Mouse (Mus musculus): ENCODE measurements around the gene Slc35c2.

Gene Slc35c2

DNA sequence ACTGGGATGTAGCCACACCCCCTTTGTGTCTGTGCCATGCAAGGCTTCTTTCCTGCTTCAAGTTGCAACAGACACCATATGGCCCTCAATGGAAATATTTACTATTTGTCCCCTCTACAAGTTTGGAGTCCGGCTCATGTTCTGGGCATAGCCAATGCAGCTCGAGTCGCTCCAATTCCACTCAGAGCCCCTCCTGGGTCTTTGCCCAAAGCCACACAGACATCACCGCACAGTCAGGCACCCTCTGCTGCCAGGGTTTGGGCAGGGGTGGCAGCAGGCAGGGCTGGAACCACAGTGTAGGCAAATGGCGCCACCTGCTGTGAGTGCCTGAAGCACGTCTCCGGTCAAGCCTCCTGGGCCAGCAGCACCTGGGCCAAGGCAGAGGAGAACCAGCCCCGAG lies 11.8 kb downstream of the Slc35c2 start:
- peak; percentile 29 for DNase-seq (ENCODE audit: low read depth, low spot score)

GRCm38 (mm10) chr2:165275124-165275640 lies 12.5 kb downstream of the Slc35c2 start:
- DNase-seq (ENCODE audit: low read depth, low spot score) = no peak

- DNase-seq (ENCODE audit: low read depth, low spot score) = no peak
These were observed 14.1 kb downstream of the Slc35c2 start for GRCm38 (mm10) chr2:165273589-165273988.

DNA sequence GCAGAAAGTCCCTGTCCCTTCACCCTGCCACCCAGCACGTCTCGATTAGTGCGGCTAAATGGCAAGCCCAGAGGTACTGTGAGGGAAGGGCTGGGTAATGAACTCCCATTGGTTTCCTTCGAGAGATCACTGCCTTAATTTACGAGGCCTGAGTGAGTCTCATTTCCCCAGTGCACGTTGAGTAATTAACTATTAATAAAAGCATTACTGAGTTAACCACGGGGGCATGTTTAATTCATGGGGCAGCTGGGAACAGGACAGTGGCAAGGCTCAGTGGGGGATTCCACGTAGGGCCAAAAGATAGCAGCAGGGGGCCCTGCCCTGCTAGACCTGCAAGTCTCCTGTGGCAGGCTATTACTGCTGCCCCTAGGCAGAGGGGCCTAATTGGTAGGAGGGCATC lies 16.3 kb downstream of the Slc35c2 start:
- DNase-seq (ENCODE audit: low read depth, low spot score) = no peak

DNA sequence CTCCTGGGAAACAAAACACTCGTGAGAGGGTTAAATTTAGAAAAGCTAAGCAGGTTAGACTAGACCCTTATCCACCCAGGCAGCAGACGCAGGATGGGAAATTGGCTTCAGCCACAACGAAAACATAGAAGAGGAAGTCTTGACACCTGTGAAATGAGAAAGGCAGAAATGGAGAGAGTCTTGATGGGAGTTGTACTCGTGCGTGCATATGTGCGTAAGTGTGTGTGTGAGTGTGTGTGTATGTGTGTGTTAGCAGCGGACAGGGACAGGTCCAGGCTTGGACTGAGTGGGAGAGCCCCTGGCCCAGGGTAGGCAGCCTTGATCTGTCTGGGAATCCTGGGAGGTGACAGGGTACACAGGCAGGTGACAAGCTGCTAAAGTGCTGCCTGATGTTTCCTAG lies 16.8 kb downstream of the Slc35c2 start:
- DNase-seq (ENCODE audit: low read depth, low spot score) = no peak

DNA sequence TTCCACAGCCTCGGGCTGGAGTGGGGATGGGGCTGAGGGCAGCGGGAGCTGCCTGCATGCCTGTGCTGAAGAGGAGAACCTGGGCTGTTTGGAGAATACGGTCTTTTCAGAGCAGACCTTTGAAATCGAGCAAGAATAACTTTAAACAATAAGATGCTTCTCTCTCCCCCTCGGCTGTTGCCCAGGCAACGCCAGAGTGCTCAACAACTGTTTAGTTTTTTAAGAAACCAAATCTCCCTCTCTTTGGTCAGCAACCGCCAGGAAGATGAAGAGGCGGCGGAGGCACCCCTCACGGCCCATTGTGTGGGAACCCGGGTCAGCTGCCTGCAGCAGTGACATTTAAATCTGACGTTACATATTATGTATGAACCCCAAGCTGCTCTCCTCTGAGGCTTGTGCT lies 20.9 kb downstream of the Slc35c2 start:
- DNase-seq (ENCODE audit: low read depth, low spot score) = no peak

DNA sequence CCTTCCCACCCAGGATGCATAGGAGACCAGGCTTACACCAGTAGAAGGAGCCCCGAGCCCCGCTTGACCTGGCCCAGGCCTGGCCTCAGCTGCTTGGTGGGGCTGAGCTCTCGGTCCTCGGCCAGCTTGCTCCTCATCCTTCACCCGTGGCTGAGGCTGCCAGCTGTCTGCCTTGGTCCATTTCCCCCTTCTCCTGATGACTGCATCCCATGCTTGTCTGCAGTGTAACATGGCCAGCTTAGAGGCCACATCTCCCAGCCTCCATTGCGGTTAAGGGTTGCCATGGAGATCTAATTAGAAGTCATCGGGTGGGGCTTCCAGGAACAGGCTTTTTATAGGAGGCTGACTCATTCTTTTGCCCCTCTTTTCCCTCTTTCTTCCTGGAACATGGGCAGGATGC lies 23.8 kb downstream of the Slc35c2 start:
- DNase-seq (ENCODE audit: low read depth, low spot score) = no peak

GRCm38 (mm10) chr2:165262274-165262990 lies 25.2 kb downstream of the Slc35c2 start:
- DNase-seq (ENCODE audit: low read depth, low spot score) = no peak

- DNase-seq (ENCODE audit: low read depth, low spot score) = no peak
These were observed 27.8 kb downstream of the Slc35c2 start for GRCm38 (mm10) chr2:165259859-165260258.

DNA sequence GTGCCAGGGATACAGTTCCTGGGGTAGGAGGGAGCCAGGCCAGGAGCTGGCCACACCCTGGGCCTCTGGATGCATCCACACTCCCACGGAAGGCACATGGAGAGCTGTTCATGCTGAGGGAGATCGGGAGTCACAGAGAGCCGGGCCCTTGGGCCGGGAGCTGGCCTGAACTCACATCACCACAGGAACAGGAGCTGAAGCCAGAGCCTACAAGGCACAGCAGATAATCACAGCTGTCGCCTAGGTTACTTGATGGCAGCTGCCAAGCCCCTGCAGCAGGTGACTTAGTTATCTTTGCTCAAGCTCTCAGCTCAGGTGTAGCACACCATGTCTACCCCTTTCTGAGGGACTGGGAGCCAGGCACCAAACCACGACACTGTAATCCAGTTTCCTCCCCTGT lies 29.3 kb downstream of the Slc35c2 start:
- no peak for DNase-seq (ENCODE audit: low read depth, low spot score)

DNA sequence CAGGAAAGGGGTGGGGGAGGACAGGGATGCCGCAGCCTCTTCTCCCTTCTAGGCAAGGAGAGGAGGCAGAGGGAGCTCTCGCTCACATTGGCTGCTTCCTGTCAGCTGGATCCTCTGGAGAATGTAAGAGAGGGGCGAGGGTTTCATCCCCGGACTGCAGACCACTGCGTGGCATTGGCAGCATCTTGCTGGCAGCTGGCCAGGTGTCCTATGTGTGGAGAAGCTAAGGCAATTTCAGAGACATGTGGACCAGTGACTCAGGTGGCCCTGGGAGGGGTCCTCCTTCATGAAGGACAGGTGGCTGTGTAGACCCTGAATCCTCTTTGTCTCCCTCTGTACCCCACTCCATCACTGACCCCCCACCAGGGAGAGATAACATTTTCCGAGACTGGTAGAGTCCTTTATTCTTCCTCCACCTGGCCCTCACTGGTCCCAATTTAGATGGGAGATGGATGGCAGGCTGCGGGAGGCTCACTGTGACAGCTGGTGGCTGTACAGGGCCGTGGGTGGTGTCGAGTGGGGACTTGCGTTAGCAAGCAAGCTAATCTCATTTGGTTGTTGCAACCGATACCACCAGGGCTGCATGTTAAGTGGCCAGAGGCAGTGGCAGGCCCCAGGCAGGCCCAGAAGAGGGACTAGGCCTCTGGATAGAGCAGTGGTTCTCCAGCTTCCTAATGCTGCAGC lies 30.4 kb downstream of the Slc35c2 start:
- no peak for DNase-seq (ENCODE audit: low read depth, low spot score)

GRCm38 (mm10) chr2:165256213-165256612 lies 31.5 kb downstream of the Slc35c2 start:
- DNase-seq (ENCODE audit: low read depth, low spot score) = no peak

- DNase-seq (ENCODE audit: low read depth, low spot score) = no peak
These were observed 33.8 kb downstream of the Slc35c2 start for GRCm38 (mm10) chr2:165253867-165254266.

DNA sequence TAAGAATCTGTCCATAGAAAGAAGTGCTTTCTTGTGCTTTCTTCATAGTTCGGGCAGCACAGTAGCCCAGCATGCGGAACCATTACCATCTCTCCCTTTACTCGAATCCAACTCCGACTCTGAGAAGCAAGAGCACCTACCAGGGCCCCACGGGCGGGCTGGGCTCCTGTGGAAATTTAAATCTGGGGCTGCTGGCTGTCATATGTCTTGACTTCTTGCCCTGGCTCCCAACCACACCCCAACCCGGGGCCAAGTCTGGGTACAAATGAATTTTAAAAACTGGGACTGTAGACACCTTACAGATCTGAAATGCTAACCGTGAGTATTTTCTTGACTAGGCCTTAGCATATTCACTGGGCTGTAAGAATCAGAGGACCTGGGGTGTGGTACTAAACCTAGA lies 34.4 kb downstream of the Slc35c2 start:
- no peak for DNase-seq (ENCODE audit: low read depth, low spot score)

DNA sequence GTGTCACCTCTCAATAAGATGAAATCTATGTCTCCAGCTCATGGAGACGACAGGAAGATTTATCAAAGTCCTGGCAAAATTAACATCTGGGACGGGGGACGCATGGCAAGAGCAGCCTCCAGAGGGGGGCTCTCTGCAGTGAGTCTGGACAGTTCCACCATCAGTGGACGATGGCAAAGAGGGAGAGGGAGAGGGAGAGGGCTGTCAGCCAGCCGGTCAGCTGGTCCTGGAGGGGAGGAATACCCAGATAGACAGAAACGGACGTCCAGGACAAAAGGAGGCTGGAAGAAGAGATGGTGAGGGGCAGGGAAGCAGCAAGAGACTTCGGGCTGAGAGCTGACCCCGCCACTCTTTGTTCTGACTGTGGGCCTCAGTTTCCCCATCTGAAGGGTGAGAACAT lies 34.9 kb downstream of the Slc35c2 start:
- no peak for DNase-seq (ENCODE audit: low read depth, low spot score)

- DNase-seq (ENCODE audit: low read depth, low spot score) = no peak
These were observed 35.3 kb downstream of the Slc35c2 start for GRCm38 (mm10) chr2:165252381-165252780.

- DNase-seq (ENCODE audit: low read depth, low spot score) = no peak
These were observed 36.8 kb downstream of the Slc35c2 start for GRCm38 (mm10) chr2:165250903-165251302.

DNA sequence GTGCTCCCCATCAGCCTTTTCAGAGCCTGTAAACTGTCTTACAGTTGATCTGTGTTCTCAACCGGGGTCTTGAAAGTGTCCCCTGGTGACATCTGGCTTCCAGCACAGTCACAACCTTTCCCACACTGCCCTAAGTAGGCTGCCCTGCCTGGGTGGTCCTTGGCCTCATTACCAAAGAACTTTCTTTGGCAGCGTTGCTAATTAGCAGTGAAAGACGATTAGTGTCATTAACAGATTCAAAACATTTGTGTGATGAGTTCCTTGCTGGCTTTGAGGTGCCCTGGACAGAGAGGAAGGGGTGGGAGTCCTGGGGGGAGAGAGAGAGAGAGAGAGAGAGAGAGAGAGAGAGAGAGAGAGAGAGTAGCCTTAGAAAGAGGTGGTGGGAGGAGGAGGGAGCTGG lies 38.7 kb downstream of the Slc35c2 start:
- DNase-seq (ENCODE audit: low read depth, low spot score) = no peak

- no peak for DNase-seq (ENCODE audit: low read depth, low spot score)
These were observed 41.3 kb downstream of the Slc35c2 start for GRCm38 (mm10) chr2:165246349-165246748.

- no peak for DNase-seq (ENCODE audit: low read depth, low spot score)
These were observed 44.4 kb downstream of the Slc35c2 start for GRCm38 (mm10) chr2:165243122-165243720.

DNA sequence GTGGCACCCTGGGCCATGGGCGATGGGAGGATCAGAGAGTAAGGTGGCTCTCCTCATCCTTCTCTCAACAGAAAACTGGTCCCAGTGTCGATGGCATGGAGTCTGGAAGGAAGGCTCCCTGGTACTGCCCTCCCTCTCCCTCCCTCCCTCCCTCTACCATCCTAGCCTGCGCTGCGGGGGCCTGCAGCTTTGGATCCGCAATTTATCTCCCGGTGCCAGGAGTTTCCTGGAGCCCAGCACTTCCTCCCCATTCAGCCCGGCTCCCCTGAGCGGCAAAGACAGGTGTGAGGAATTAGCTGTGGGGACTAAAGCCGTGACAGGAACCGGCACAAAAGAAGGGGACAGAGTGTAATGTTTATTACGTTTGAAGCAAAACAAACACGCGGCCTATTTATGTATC lies 45.1 kb downstream of the Slc35c2 start:
- DNase-seq (ENCODE audit: low read depth, low spot score) = no peak

GRCm38 (mm10) chr2:165241786-165242185 lies 45.9 kb downstream of the Slc35c2 start:
- DNase-seq (ENCODE audit: low read depth, low spot score) = no peak

DNA sequence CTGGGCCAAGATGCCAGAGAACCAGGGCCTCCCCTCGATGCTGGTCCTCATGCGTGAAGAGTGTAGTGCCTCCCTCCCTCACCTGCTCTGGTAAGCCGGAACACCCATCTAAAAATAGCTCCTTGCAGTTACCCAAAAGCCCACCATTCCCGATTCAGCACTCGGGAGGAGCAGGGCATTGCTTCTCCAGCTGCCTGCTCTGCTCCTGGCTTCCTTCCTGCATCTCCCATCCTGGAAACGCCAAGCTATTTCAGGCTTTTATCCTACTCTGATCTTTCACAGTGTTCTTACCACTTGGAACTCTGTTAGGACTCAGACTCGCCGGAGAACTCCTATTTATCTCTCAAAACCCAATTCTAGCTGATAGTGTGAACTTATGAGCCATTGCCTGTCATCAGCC lies 47.3 kb downstream of the Slc35c2 start:
- DNase-seq (ENCODE audit: low read depth, low spot score) = no peak
